Mouse (Mus musculus) midbrain, postnatal 0 days (tissue): ENCODE data around the gene Reck. TPM values are rescaled to one million over a fixed set of nuclear protein-coding genes. Genes with fewer than 3 reads are reported as not detected.

Source experiments
- ATAC-seq: fragments of 200-750 bp; cut with Nextera tagmentation; 2 replicates; pipeline ENCODE4 v1.8.0; 2017; ENCODE audit warnings: moderate number of reproducible peaks, mild to moderate bottlenecking, moderate TSS enrichment, moderate library complexity; ENCODE audit not compliant: low FRiP score
- DNase-seq: peaks from one replicate; pipeline ENCODE4 v3.0.0-alpha.2; 2015; ENCODE audit warnings: low spot score
- H3K27ac ChIP-seq: fragments of 300-500 bp; sonication (generic); 2 replicates; pipeline ENCODE4 v1.5.1; 2014; ENCODE audit warnings: low read depth, mild to moderate bottlenecking, low read length, mixed read lengths
- H3K27me3 ChIP-seq: fragments of 300-500 bp; sonication (generic); 2 replicates; pipeline ENCODE4 v1.6.1; 2014; ENCODE audit warnings: low read length, control low read depth, mixed read lengths; ENCODE audit not compliant: insufficient read depth
- H3K36me3 ChIP-seq: fragments of 300-500 bp; sonication (generic); 2 replicates; pipeline ENCODE4 v1.6.1; 2014; ENCODE audit warnings: low read length, control low read depth, mixed read lengths; ENCODE audit not compliant: insufficient read depth
- H3K4me1 ChIP-seq: fragments of 300-500 bp; sonication (generic); 2 replicates; pipeline ENCODE4 v1.6.1; 2014; ENCODE audit warnings: mild to moderate bottlenecking, control low read depth, antibody characterized with exemption, low read length, mixed read lengths; ENCODE audit not compliant: insufficient read depth
- H3K4me2 ChIP-seq: fragments of 300-500 bp; sonication (generic); 2 replicates; pipeline ENCODE4 v1.6.1; 2014; ENCODE audit warnings: low read depth, mild to moderate bottlenecking, low read length, mixed read lengths; ENCODE audit not compliant: poor library complexity, severe bottlenecking
- H3K4me3 ChIP-seq: fragments of 300-500 bp; sonication (generic); 2 replicates; pipeline ENCODE4 v1.5.1; 2014; ENCODE audit warnings: low read depth, mild to moderate bottlenecking, low read length, moderate library complexity
- H3K9ac ChIP-seq: fragments of 300-500 bp; sonication (generic); replicated peaks from 2 replicates; pipeline ENCODE4 v1.6.1; 2014; ENCODE audit warnings: mild to moderate bottlenecking, low read length, moderate library complexity, mixed read lengths; ENCODE audit not compliant: poor library complexity, severe bottlenecking
- H3K9me3 ChIP-seq: fragments of 300-500 bp; sonication (generic); 2 replicates; pipeline ENCODE4 v1.6.1; 2016; ENCODE audit warnings: low read length, control low read depth
- CTCF ChIP-seq: IDR thresholded peaks from 2 replicates; pipeline ENCODE4 v1.5.1; 2016; ENCODE audit warnings: antibody characterized with exemption, mild to moderate bottlenecking
- WGBS: fragments of 180-500 bp; shearing (Covaris S2); extraction: QIAGEN DNeasy Blood & Tissue Kit; methylation state at CpG from one replicate; pipeline ENCODE4 v1.1.7; 2014; 5-methylcytosine and 5-hydroxymethylcytosine counted together
- polyA plus RNA-seq: library from polyadenylated mRNA; unstranded; fragments of >200 nt; fragmentation: Nextera tagmentation; extraction: Ambion mirVana; gene quantifications from 2 replicates; pipeline ENCODE4 v1.2.1, GENCODE M21; 2015
- total RNA-seq: library from RNA; depleted of rRNA; stranded (reverse); fragments of >200 nt; gene quantifications from 2 replicates; pipeline ENCODE4 v1.2.3, GENCODE M21; 2014

The Reck gene
- total and polyA plus RNA-seq, 2 experiments from 2014 or later, result 3.9 to 6.0 TPM

DNA sequence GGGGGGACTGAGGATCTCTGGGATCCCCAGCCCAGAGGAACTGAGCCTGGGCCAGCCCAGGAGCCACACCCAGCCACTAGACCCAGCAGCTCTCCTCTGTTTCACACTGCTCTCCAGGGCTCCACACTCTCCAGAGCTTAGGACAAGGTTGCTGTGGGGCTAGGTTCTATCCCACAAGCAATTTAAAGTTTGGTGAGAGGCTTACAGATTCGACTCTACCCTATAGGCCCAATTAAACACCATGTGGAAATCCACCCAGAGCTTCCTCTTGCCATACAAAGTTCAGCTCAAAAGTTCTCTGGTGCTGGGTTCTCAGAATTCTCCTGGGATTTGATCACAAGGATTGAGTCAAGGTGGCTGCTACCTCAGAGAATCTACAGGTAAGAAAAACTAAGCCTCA, 35.2 kb upstream of the Reck start, which contains the start of gene Olfr157:
TSS of gene Olfr157 (minus strand) at position 101 of the 400 bp plus-strand sequence.
- ATAC-seq (no peak), DNase-seq (no peak)
- no peaks in the 10 kb centered on the region for H3K27me3 ChIP-seq
- no peaks in the 10 kb centered on the region for H3K9me3 ChIP-seq
- H3K9ac ChIP-seq, result no peak within 1 kb of the TSS
- no peak within 1 kb of the TSS for H3K4me2 ChIP-seq
- 73% methylated on average over 1 of the region's 1 CpGs for WGBS
- no peaks in the 10 kb centered on the region for H3K4me1 ChIP-seq
- H3K27ac ChIP-seq, result no peak within 1 kb of the TSS
- H3K4me3 ChIP-seq, result no peak within 1 kb of the TSS
- TF ChIP-seq CTCF, result no peak
- H3K36me3 ChIP-seq, result no peaks in the 10 kb centered on the region

DNA sequence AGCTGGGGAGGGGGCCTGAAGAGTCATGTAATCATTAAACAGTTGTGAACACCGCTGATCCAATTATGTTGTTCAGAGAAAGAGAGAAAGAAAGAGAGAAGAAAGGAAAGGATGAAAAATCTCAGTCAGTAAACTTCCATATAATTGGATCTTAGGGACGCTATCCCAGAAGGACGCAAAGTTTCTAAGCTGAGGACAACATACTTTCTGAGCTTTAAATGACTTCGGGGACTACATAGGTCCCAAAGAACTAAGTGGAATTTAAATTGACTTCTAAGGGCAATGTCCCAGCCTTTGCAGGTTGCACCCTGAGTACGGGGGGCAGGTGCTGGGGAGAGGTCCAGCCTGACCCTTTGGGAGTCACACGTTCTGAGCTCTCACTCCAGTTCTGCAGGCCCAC, 24.1 kb upstream of the Reck start, which contains the start of gene Olfr155:
TSS of gene Olfr155 (plus strand) at position 301 of the 400 bp plus-strand sequence.
- H3K27me3 ChIP-seq, result no peaks in the 10 kb centered on the region; the same call in 1 of the 2 replicates
- ATAC-seq (no peak), DNase-seq (no peak)
- H3K36me3 ChIP-seq, result no peaks in the 10 kb centered on the region
- H3K4me2 ChIP-seq, result no peak within 1 kb of the TSS
- WGBS, result 82% methylated on average over 6 of the region's 6 CpGs
- H3K4me1 ChIP-seq, result no peaks in the 10 kb centered on the region
- no peak for TF ChIP-seq CTCF
- H3K4me3 ChIP-seq, result no peak within 1 kb of the TSS
- no peaks in the 10 kb centered on the region for H3K9me3 ChIP-seq
- H3K9ac ChIP-seq, result no peak within 1 kb of the TSS
- no peak within 1 kb of the TSS for H3K27ac ChIP-seq

DNA sequence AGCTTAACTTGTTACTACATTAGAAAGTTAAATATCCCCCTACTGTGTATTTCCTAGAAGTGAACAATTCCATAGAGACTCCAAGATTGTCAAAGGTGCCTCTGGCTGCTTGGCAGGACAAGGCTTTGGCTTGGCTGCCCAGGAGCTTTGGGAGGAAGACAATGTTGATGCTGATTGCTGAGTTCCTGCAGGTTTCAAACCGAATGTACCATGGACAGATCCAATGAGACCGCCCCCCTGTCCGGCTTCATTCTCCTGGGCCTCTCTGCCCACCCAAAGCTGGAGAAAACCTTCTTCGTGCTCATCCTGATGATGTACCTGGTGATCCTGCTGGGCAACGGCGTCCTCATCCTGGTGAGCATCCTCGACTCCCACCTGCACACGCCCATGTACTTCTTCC, 21.2 kb upstream of the Reck start:
- TF ChIP-seq CTCF, result no peak
- no peak overlapping the region for H3K27ac ChIP-seq
- WGBS, result 75% methylated on average over 8 of the region's 8 CpGs
- H3K4me1 ChIP-seq, result no peaks in the 10 kb centered on the region
- no peaks in the 10 kb centered on the region for H3K27me3 ChIP-seq
- H3K36me3 ChIP-seq, result no peaks in the 10 kb centered on the region
- H3K4me3 ChIP-seq, result no peak overlapping the region
- no peak for DNase-seq
- H3K9me3 ChIP-seq, result no peaks in the 10 kb centered on the region
- H3K4me2 ChIP-seq, result no peak overlapping the region
- ATAC-seq, result no peak
- H3K9ac ChIP-seq, result no peak overlapping the region

DNA sequence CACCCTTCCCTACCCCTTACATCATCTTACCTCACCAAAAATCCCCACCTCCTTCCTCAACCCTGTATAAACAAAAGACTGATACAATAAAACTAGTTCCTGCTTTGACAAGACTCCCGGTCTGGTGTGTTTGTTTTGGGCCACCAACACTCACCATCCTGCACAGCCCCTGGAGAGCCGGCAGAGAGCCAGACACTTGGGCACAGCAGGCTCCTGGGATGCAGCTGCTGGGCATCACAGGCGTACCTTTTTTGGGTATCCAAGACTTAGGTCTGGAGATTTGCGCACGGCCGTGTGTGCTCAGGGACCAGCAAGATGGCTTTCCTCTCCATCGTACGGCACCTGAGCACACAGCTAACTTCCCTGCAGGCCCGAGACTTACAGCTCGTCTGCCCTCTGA, 15.4 kb upstream of the Reck start:
- Histone ChIP-seq H3K27me3 (no peaks in the 10 kb centered on the region), H3K9ac (no peak overlapping the region), H3K4me2 (no peak overlapping the region), H3K9me3 (no peaks in the 10 kb centered on the region), H3K27ac (no peak overlapping the region), H3K36me3 (no peaks in the 10 kb centered on the region), H3K4me1 (no peaks in the 10 kb centered on the region), H3K4me3 (no peak overlapping the region)
- 84% methylated on average over 10 of the region's 10 CpGs for WGBS
- ATAC-seq (no peak), DNase-seq (no peak)
- no peak for TF ChIP-seq CTCF

DNA sequence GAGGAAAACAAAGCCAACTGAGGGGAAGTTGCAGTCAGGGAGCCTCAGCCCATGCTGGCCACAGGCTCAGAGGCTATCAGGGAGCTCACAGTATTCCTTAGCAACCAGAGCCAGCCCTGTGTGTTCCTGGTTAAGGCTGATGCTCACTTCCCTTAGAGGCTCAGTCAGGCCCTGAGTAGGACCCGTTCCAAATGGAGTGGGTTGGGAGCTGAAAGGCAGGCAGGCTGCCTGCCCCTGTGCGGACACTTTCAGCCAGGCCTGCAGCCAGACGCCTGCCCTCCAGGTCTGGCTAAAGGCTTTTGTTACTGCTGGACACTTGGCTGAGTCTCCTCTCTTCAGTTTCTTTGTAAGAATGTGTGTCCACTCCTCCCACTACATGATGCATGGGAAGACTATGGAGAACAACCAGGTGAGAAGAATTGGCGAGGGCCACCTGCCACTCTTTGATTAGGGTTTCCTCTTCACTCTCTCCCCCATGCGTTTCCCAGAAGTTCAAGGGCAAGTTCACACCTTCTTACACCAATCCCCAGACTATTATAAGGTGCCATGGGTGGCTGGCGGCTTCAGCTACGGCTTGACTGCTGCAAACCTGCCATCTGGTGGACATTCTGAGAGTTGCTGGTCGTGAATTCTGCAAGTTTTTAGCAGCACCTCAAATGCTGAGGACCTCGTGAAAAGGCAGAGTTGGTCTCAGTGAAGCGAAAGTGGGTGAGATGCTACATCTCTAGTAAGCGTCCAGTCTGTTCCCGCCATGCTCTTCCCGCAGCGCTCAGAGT, 14.4 kb upstream of the Reck start:
- Histone ChIP-seq H3K9ac (no peak overlapping the region), H3K9me3 (no peaks in the 10 kb centered on the region), H3K36me3 (no peaks in the 10 kb centered on the region), H3K4me2 (no peak overlapping the region), H3K4me1 (no peaks in the 10 kb centered on the region), H3K27ac (no peak overlapping the region), H3K27me3 (no peaks in the 10 kb centered on the region), H3K4me3 (no peak overlapping the region)
- peak; percentile 98 for TF ChIP-seq CTCF
- WGBS, result 13% methylated on average over 14 of the region's 14 CpGs
- DNase-seq (peak; percentile 85), ATAC-seq (peak; percentile 44; the same call in 1 of the 2 replicates)

DNA sequence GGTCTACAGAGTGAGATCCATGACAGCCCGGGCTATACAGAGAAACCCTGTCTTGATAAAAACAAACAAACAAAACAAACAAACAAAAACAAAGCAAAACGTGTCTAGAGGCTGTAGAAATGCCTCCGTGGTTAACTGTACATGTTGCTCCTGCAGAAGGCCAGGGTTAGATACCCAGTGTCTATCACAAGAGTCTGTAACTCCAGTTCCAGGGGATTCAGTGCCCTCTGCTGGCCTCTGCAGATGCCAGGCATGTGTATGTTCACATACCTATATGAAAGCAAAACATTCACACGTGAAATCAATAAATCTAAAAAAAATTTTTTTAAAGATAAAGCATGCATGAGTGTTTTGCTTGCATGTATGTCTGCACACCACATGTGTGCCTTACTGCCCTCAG, 12.0 kb upstream of the Reck start:
- H3K27ac ChIP-seq, result no peak overlapping the region
- no peaks in the 10 kb centered on the region for H3K36me3 ChIP-seq
- peak; percentile 32 for TF ChIP-seq CTCF
- H3K4me2 ChIP-seq, result no peak overlapping the region
- no peaks in the 10 kb centered on the region for H3K27me3 ChIP-seq
- H3K9me3 ChIP-seq, result no peaks in the 10 kb centered on the region
- no peak for DNase-seq
- H3K4me3 ChIP-seq, result no peak overlapping the region
- 71% methylated on average over 4 of the region's 4 CpGs for WGBS
- no peak for ATAC-seq
- no peak overlapping the region for H3K9ac ChIP-seq
- no peaks in the 10 kb centered on the region for H3K4me1 ChIP-seq
